Mouse (Mus musculus): Measurements from ENCODE around the gene Pirb.
"Not testable (repeated sequence)": the region's sequence is repeated elsewhere in the genome, so short reads cannot be mapped to it uniquely, and the experiment has no call there.

The Pirb gene

GRCm38 (mm10) chr7:3720268-3720667 is at the start of gene Pirb:
Pirb (minus strand) TSS chr7:3720391.
- ATAC-seq (ENCODE audit: low TSS enrichment) = not testable (repeated sequence)

- ATAC-seq (ENCODE audit: low TSS enrichment) = not testable (repeated sequence)
Measured at GRCm38 (mm10) chr7:3732675-3733074, 12.5 kb upstream of the Pirb start.

DNA sequence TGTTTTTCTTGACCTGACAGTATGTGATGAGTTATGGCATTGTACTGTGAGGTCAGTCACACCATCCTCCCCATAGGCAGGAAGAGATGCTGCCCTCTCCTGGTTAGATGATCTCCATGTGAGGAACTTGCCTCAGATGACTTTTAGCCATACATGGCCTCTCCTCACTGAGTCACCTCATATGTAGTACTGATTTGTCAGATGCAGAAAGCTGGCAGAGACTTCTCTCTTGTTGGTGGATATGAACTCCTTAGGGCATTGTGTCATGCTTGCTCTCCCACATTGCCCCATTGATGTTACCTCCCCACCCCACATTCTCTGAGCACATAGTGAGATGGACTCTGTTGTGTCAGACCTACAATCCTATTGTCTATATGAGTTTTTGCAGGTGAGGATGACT is 5.3 kb upstream of the Pirb start:
- not testable (repeated sequence) for ATAC-seq (ENCODE audit: low TSS enrichment)

DNA sequence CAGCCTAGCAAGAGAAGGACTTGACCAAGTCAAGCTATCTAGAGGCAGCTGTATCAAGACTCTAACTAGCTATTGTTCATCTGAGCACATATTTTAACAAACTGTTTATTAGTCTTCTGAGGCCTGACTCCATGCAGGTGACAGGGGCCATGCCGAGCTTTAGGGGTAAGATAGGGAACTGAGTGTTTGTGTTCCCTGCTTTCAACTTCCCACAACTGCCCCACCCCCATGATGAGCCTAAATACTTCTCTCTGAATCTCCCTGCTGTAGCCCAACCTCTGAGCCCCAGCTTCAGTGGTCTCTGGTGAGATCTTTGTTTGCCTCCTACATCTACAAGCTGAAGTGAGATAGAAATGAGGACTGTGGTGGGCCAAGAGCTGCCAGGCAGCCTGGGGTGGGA is 4.9 kb downstream of the Pirb start:
- no peak for ATAC-seq (ENCODE audit: low TSS enrichment)

DNA sequence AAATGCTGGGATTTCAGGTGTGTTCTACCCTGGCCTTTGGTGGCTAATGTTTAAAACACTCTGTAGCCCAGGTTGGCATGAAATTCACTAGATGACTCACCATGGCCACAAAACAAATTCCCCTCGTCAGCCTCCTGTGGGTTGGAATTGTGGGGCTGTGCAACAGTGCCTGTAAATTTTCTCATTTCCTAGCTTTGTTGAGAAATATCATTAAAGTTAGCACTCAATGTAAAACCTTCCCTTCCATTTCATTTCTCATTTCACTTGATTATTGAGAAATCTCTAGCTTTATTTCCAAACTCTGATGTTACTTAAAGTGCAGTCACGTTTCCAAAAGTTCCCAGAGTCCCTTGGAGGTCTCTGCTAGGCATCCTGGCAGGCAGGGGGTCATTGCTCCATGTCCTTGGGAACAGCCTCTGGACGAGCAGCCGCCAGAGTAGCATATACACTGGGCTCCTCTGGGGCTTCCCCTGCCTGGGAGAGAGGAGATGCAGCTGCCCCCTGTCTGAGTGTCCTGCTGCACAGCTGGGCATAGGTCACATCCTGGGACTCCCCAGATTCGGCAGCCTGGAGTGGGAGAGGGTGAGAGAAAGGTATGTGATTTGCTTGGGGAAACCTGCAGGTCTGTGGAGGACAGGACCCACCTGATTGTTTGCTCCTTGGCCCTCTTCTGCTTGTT is 7.8 kb downstream of the Pirb start:
- ATAC-seq (ENCODE audit: low TSS enrichment) = no peak

DNA sequence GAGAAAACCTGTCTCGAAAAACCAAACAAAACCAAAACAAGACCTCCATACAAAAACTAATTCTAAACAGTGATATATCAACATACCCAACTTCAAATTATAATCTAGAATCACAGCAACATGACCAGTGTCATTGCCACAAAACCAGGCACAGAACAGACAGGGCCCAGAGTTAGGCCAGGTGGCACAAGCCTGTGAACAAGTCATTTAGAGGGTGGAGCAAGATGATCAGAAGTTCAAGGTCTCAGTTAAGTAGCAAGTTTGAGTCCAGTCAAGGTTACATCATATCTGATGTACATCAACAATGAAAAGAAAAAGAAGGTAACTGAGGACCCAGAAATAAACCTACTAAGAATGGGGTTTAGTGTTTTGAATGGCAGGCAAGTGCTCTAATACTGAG is 11.2 kb downstream of the Pirb start:
- ATAC-seq (ENCODE audit: low TSS enrichment) = no peak

DNA sequence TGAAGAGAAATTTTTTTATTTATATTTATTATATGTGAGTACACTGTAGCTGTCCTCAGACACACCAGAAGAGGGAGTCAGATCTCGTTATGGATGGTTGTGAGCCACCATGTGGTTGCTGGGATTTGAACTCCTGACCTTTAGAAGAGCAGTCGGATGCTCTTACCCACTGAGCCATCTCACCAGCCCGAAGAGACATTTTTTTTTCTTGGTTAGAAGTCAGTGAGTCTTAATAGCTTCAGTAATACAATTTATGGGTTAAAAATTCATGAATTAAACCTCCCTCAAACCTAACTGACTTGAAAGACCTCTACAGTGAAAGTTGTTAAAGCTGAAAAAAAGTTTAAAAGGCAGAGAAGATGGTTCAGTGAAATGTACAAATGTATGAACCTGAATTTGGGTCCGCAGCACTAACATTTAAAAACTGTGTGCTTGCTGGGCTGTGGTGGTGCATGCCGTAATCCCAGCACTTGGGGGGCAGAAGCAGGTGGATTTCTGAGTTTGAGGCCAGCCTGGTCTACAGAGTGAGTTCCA is 11.7 kb downstream of the Pirb start:
- not testable (repeated sequence) for ATAC-seq (ENCODE audit: low TSS enrichment)

DNA sequence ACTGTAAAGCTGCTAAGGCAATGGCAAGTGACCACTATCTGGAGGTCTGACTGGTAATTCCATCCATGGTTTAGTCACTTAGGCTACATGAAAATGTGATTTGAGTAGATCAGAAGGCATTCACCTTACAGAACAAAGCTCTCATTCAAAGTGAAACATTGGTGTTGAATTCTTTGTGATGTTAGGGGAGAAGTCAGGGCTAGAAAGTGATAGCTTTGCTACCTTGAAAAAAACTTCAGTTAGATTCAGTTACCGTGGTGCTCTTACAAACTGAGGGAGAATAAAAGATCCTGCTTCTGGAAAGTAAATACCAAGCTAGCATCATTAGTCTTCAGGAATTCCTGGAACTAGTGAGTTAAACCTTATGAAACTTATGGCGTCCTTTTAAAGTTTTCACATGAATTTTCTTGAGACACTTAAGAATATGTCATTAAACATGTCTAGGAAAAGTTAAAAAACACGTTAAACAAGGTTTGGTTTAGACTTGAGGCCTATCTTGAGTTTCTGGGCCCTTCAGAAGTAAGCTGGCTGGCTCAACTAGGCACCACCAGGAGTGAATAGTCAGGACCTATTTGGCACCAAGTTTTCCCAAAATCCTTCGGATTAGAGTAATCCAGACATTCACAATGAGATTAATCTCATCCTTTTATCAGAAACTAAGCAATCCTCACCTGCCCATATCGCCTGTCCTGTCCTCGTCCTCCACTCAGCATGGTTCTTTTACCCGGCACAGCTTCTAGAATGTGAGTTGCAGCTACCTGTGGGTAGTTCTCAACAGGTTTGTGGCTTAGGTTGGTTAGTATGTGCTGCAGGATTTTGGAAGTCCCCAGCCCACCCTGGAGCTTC is 12.4 kb downstream of the Pirb start:
- no peak for ATAC-seq (ENCODE audit: low TSS enrichment)

DNA sequence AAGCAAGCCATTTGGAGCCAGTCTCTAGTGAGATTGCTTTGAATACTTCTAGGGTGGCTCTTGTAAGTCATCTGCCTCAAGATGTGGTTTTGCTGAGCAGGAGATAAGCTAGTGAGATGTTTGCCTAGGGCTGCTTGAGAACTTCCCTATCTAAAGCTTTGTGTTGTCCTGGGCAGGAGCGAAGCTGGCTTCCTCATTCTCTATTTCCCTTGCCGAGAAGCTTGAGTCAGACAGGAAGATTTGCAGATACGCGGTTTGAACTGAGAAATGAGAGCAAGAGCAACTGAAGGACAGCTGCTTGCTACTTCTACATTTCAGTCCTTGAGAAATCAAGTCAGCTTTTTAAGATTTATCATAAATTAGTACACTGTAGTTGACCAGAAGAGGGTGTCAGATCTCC is 13.2 kb downstream of the Pirb start:
- no peak for ATAC-seq (ENCODE audit: low TSS enrichment)

- no peak for ATAC-seq (ENCODE audit: low TSS enrichment)
Measured at GRCm38 (mm10) chr7:3706343-3706934, 13.8 kb downstream of the Pirb start.

- ATAC-seq (ENCODE audit: low TSS enrichment) = no peak
Measured at GRCm38 (mm10) chr7:3705911-3706310, 14.3 kb downstream of the Pirb start.

GRCm38 (mm10) chr7:3705461-3705860 is 14.7 kb downstream of the Pirb start:
- ATAC-seq (ENCODE audit: low TSS enrichment) = not testable (repeated sequence)

DNA sequence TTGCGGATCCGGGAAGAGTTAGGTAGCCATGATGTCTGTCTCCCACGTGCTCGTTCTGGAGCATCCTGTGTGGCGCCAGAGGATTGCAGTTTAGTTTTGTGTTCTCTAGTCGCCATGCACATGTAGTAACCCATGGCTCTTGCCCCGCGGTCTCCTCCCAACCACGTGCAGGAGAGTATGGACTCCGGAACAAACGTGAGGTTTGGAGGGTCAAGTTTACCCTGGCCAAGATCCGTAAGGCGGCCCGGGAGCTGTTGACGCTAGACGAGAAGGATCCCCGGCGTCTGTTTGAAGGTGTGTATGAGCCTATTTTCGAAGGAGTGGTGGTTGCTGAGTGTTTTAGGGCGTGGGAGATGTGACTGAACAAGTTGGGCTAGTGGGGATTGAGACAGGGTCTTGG is 15.7 kb downstream of the Pirb start:
- peak; percentile 62 for ATAC-seq (ENCODE audit: low TSS enrichment)

DNA sequence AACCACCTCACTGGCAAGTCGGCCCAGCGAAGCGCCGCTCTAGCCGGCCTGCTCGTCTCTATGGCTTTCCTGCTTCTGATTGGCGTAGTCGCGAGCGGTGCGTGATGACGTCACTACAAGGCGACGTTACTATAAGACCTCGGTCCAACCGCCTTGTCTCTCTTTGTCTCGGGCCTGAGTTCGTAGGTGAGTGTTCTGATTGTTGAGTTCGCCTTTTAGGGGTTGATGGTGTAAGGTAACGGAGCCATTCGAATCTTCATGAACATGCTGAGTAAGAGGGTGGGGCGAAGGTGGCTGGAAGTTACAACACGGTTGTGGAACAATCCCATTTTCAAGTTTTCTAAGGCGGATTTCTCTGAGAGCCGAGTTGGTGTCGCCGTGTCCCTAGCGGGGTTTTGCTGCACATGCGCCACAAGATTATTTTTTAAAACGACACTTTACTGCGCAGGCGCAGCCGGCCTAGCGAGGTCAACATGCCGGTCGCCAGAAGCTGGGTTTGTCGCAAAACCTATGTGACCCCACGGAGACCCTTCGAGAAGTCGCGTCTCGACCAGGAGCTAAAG is 16.2 kb downstream of the Pirb start, which contains the start of gene Rps9:
Gene Rps9 (plus strand): TSS at position 115 of the 563 bp plus-strand sequence.
- ATAC-seq (ENCODE audit: low TSS enrichment) = peak; percentile 94

DNA sequence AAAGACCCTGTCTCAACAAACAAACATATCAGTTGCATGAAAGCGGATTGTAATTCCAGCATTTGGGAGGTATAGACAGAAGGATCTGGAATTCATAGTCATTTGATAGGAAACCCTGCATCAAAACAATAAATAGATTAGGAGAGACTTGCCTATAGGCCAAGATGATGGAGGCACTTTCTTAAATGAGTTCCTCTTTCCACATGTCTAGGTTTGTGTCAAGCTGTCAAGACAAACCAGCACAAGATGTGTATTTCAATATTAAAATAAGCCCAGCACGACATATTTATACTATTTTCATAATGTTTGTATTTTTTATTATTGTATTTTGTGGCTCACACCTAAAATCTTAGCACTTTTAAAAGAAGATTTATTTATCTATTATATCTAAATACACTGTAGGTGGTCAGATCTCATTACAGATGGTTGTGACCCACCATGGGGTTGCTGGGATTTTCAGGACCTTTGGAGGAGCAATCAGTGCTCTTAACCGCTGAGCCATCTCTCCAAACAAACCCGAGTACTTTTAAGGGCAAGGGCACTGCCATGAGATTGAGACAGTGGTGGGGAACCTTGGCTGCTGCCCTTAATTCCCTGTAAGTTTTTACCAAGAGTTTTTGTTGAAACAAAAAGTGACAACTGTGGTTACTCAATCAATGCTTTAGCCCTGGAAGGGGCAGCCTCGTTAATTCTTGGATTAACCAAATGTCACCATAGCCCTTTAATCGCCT is 16.9 kb downstream of the Pirb start:
- ATAC-seq (ENCODE audit: low TSS enrichment) = no peak

- peak; percentile 64; the same call in 1 of the 2 replicates for ATAC-seq (ENCODE audit: low TSS enrichment)
Measured at GRCm38 (mm10) chr7:3698471-3698870, 21.7 kb downstream of the Pirb start.

- not testable (repeated sequence) for ATAC-seq (ENCODE audit: low TSS enrichment)
Measured at GRCm38 (mm10) chr7:3694949-3695305, 25.3 kb downstream of the Pirb start.

DNA sequence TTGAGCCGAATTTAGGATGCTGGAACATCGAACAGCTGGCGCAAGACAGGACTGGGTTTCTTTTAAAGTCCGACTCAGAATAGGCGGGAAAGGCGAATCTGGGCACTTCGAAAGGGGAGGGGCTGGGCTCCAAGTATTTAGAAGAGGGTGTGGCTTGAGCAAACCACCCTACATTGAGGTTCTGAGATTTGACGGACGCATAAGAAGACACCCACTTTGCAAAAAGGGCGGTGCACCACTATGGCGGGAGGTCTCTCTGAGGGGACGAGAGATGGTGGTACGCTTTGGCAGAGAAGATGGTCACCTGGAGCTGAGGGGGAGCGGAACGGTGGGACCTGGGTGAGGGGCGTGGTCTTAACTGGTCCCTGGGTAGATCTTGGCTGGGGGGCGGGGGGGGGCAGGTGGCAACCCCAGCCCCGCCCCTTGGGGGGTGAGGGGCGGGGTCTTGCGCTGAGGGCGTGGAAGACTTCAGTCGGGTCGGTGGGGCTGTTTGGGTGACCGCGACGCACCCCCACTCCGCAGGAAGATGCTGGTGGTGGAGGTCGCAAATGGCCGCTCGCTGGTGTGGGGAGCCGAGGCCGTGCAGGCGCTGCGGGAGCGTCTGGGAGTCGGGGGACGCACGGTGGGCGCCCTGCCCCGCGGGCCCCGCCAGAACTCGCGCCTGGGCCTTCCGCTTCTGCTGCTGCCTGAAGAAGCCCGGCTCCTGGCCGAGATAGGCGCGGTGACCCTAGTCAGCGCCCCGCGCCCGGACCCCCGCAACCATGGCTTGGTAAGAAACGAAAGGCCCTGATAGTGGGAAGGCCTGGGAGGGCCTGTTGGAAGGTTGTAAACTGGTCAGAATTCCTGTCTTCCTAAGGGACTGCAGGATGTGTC is 25.9 kb downstream of the Pirb start:
- ATAC-seq (ENCODE audit: low TSS enrichment) = no peak

- no peak for ATAC-seq (ENCODE audit: low TSS enrichment)
Measured at GRCm38 (mm10) chr7:3693809-3694075, 26.4 kb downstream of the Pirb start.

DNA sequence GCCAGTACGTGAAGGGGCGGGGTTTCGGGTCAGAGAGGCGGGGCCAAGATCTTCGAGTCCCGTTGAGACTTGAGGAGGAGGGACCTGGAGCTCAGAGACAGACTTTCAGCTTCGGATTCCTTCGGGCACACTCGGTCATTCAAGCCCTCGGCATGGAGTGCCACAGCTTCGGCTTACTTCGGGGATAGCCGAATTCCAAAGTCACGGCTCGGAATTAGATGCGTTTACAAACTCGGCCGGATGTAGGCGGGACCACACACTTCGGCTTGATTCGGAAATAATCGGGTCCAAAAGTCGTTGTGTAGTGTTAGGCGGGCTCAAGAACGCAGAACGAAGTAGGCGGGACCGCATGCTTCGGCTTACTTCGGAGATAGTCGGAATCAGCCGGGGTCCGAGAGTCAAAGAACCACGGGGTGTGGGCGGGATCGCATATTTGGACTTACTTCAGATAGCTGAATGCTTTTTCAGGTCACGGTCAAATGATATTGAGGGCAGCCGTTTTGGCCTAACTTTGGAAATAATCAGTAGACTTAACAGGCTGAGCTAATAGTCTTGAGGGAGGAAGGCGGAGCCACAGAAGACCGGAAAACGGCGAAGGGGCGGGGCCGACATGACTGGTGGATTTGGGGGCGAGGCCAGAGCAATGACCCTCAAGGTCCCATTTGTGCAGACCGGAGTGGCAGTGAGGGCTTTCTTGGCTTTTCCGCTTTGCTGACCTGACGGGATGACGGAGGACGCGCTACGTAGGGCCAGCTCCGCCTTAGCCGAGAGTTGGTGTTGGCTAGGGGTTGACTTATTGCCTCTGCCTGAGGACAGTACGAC is 27.0 kb downstream of the Pirb start, which contains the start of gene Mboat7:
Gene Mboat7 (minus strand): TSS at position 537 of the 822 bp plus-strand sequence.
- peak; percentile 87 for ATAC-seq (ENCODE audit: low TSS enrichment)

All from frontal cortex, adult (tissue).